Mouse (Mus musculus): ENCODE measurements around the gene 2700097O09Rik. TPM values are rescaled to one million over a fixed set of nuclear protein-coding genes. Genes with fewer than 3 reads are reported as not detected.
"Not testable (repeated sequence)": the region's sequence is repeated elsewhere in the genome, so short reads cannot be mapped to it uniquely, and the experiment has no call there.

2700097O09Rik gene
- polyA plus RNA-seq, 1 experiment from 2014 or later: 31.2 TPM

- ATAC-seq: no peak
- Histone ChIP-seq H3K9me3 (ENCODE audit: control insufficient read depth, low read length) (no peaks in the 10 kb centered on the region), H3K36me3 (ENCODE audit: control insufficient read depth, insufficient read depth, low read length) (no peaks in the 10 kb centered on the region), H3K4me3 (ENCODE audit: low read length) (no peak overlapping the region), H3K9ac (ENCODE audit: low read depth, low read length) (no peak overlapping the region), H3K4me1 (ENCODE audit: control insufficient read depth, insufficient read depth, low read length) (no peaks in the 10 kb centered on the region), H3K27ac (ENCODE audit: low read length) (no peak overlapping the region), H3K27me3 (replicated peaks; ENCODE audit: control insufficient read depth, insufficient read depth, low read length) (no peaks in the 10 kb centered on the region), H3K4me2 (ENCODE audit: low read depth, low read length) (no peak overlapping the region)
- 85% methylated on average over 5 of the region's 5 CpGs for WGBS
Measured at GRCm38 (mm10) chr12:55015428-55015827, 64.5 kb downstream of the 2700097O09Rik start.

- Histone ChIP-seq H3K36me3 (ENCODE audit: control insufficient read depth, insufficient read depth, low read length) (no peaks in the 10 kb centered on the region), H3K27ac (ENCODE audit: low read length) (no peak within 1 kb of the TSS), H3K4me1 (ENCODE audit: control insufficient read depth, insufficient read depth, low read length) (no peaks in the 10 kb centered on the region), H3K4me2 (ENCODE audit: low read depth, low read length) (no peak within 1 kb of the TSS), H3K9ac (ENCODE audit: low read depth, low read length) (no peak within 1 kb of the TSS), H3K9me3 (ENCODE audit: control insufficient read depth, low read length) (no peaks in the 10 kb centered on the region), H3K4me3 (ENCODE audit: low read length) (no peak within 1 kb of the TSS), H3K27me3 (replicated peaks; ENCODE audit: control insufficient read depth, insufficient read depth, low read length) (no peaks in the 10 kb centered on the region)
- no peak for ATAC-seq
- WGBS: 88% methylated on average over 6 of the region's 6 CpGs
Measured at GRCm38 (mm10) chr12:55013626-55014398, 66.1 kb downstream of the 2700097O09Rik start, which contains the start of gene Baz1a. TSS of gene Baz1a (minus strand) at chr12:55014348.

GRCm38 (mm10) chr12:55013031-55013430 is 66.9 kb downstream of the 2700097O09Rik start:
- no peak overlapping the region for H3K9ac ChIP-seq (ENCODE audit: low read depth, low read length)
- ATAC-seq: no peak
- no peaks in the 10 kb centered on the region for H3K36me3 ChIP-seq (ENCODE audit: control insufficient read depth, insufficient read depth, low read length)
- no peaks in the 10 kb centered on the region for H3K4me1 ChIP-seq (ENCODE audit: control insufficient read depth, insufficient read depth, low read length)
- H3K27ac ChIP-seq (ENCODE audit: low read length): no peak overlapping the region
- no peak overlapping the region for H3K4me2 ChIP-seq (ENCODE audit: low read depth, low read length)
- WGBS: 81% methylated on average over 1 of the region's 1 CpGs
- H3K4me3 ChIP-seq (ENCODE audit: low read length): no peak overlapping the region
- H3K9me3 ChIP-seq (ENCODE audit: control insufficient read depth, low read length): no peaks in the 10 kb centered on the region
- no peaks in the 10 kb centered on the region for H3K27me3 ChIP-seq (replicated peaks; ENCODE audit: control insufficient read depth, insufficient read depth, low read length)

- Histone ChIP-seq H3K9ac (ENCODE audit: low read depth, low read length) (no peak overlapping the region), H3K9me3 (ENCODE audit: control insufficient read depth, low read length) (peaks cover 4% of the 10 kb centered on the region; the same call in 1 of the 2 replicates), H3K27me3 (replicated peaks; ENCODE audit: control insufficient read depth, insufficient read depth, low read length) (no peaks in the 10 kb centered on the region), H3K4me2 (ENCODE audit: low read depth, low read length) (no peak overlapping the region), H3K27ac (ENCODE audit: low read length) (no peak overlapping the region), H3K4me3 (ENCODE audit: low read length) (no peak overlapping the region), H3K36me3 (ENCODE audit: control insufficient read depth, insufficient read depth, low read length) (no peaks in the 10 kb centered on the region), H3K4me1 (ENCODE audit: control insufficient read depth, insufficient read depth, low read length) (no peaks in the 10 kb centered on the region)
- no peak for ATAC-seq
- 88% methylated on average over 14 of the region's 14 CpGs for WGBS
Measured at GRCm38 (mm10) chr12:55007361-55008008, 72.4 kb downstream of the 2700097O09Rik start.

- WGBS: 93% methylated on average over 7 of the region's 7 CpGs
- no peak for ATAC-seq
- H3K27me3 ChIP-seq (replicated peaks; ENCODE audit: control insufficient read depth, insufficient read depth, low read length): no peaks in the 10 kb centered on the region
Measured at GRCm38 (mm10) chr12:55006071-55006470, 73.8 kb downstream of the 2700097O09Rik start.

GRCm38 (mm10) chr12:55004396-55004795 is 75.5 kb downstream of the 2700097O09Rik start:
- H3K9ac ChIP-seq (ENCODE audit: low read depth, low read length): no peak overlapping the region
- ATAC-seq: no peak
- H3K27ac ChIP-seq (ENCODE audit: low read length): no peak overlapping the region
- H3K36me3 ChIP-seq (ENCODE audit: control insufficient read depth, insufficient read depth, low read length): no peaks in the 10 kb centered on the region
- H3K4me3 ChIP-seq (ENCODE audit: low read length): no peak overlapping the region
- 86% methylated on average over 3 of the region's 3 CpGs for WGBS
- H3K4me2 ChIP-seq (ENCODE audit: low read depth, low read length): no peak overlapping the region
- peaks cover 4% of the 10 kb centered on the region; the same call in 1 of the 2 replicates for H3K9me3 ChIP-seq (ENCODE audit: control insufficient read depth, low read length)
- H3K4me1 ChIP-seq (ENCODE audit: control insufficient read depth, insufficient read depth, low read length): no peaks in the 10 kb centered on the region
- H3K27me3 ChIP-seq (replicated peaks; ENCODE audit: control insufficient read depth, insufficient read depth, low read length): no peaks in the 10 kb centered on the region

More at GRCm38 (mm10) chr12:55006071-55006470, 73.8 kb downstream of the 2700097O09Rik start:
- Histone ChIP-seq H3K4me3 (ENCODE audit: low read length) (no peak overlapping the region), H3K4me2 (ENCODE audit: low read depth, low read length) (no peak overlapping the region), H3K4me1 (ENCODE audit: control insufficient read depth, insufficient read depth, low read length) (no peaks in the 10 kb centered on the region), H3K27ac (ENCODE audit: low read length) (no peak overlapping the region), H3K9ac (ENCODE audit: low read depth, low read length) (no peak overlapping the region), H3K9me3 (ENCODE audit: control insufficient read depth, low read length) (peaks cover 4% of the 10 kb centered on the region; the same call in 1 of the 2 replicates), H3K36me3 (ENCODE audit: control insufficient read depth, insufficient read depth, low read length) (no peaks in the 10 kb centered on the region)

GRCm38 (mm10) chr12:55003843-55004242 is 76.1 kb downstream of the 2700097O09Rik start:
- H3K27me3 ChIP-seq (replicated peaks; ENCODE audit: control insufficient read depth, insufficient read depth, low read length): no peaks in the 10 kb centered on the region
- peaks cover 4% of the 10 kb centered on the region; the same call in 1 of the 2 replicates for H3K9me3 ChIP-seq (ENCODE audit: control insufficient read depth, low read length)
- 87% methylated on average over 5 of the region's 5 CpGs for WGBS
- no peak overlapping the region for H3K4me2 ChIP-seq (ENCODE audit: low read depth, low read length)
- H3K4me1 ChIP-seq (ENCODE audit: control insufficient read depth, insufficient read depth, low read length): no peaks in the 10 kb centered on the region
- no peak for ATAC-seq
- H3K9ac ChIP-seq (ENCODE audit: low read depth, low read length): no peak overlapping the region
- no peak overlapping the region for H3K4me3 ChIP-seq (ENCODE audit: low read length)
- no peaks in the 10 kb centered on the region for H3K36me3 ChIP-seq (ENCODE audit: control insufficient read depth, insufficient read depth, low read length)
- H3K27ac ChIP-seq (ENCODE audit: low read length): no peak overlapping the region

- not testable (repeated sequence) for H3K27ac ChIP-seq (ENCODE audit: low read length); H3K27me3 ChIP-seq (replicated peaks; ENCODE audit: control insufficient read depth, insufficient read depth, low read length); H3K4me3 ChIP-seq (ENCODE audit: low read length); ATAC-seq; H3K9ac ChIP-seq (ENCODE audit: low read depth, low read length); H3K9me3 ChIP-seq (ENCODE audit: control insufficient read depth, low read length); H3K4me2 ChIP-seq (ENCODE audit: low read depth, low read length); H3K4me1 ChIP-seq (ENCODE audit: control insufficient read depth, insufficient read depth, low read length); H3K36me3 ChIP-seq (ENCODE audit: control insufficient read depth, insufficient read depth, low read length)
- 88% methylated on average over 7 of the region's 7 CpGs for WGBS
Measured at GRCm38 (mm10) chr12:55002532-55002931, 77.4 kb downstream of the 2700097O09Rik start.

- no peak overlapping the region for H3K27ac ChIP-seq (ENCODE audit: low read length)
- no peaks in the 10 kb centered on the region for H3K4me1 ChIP-seq (ENCODE audit: control insufficient read depth, insufficient read depth, low read length)
- no peaks in the 10 kb centered on the region for H3K36me3 ChIP-seq (ENCODE audit: control insufficient read depth, insufficient read depth, low read length)
- H3K4me3 ChIP-seq (ENCODE audit: low read length): no peak overlapping the region
- no peak overlapping the region for H3K4me2 ChIP-seq (ENCODE audit: low read depth, low read length)
- no peaks in the 10 kb centered on the region for H3K27me3 ChIP-seq (replicated peaks; ENCODE audit: control insufficient read depth, insufficient read depth, low read length)
- no peaks in the 10 kb centered on the region for H3K9me3 ChIP-seq (ENCODE audit: control insufficient read depth, low read length)
- no peak overlapping the region for H3K9ac ChIP-seq (ENCODE audit: low read depth, low read length)
- 78% methylated on average over 14 of the region's 14 CpGs for WGBS
- ATAC-seq: no peak
Measured at GRCm38 (mm10) chr12:54999016-54999690, 80.8 kb downstream of the 2700097O09Rik start.

Measured in intestine, embryonic 16.5 days (tissue).